Mouse (Mus musculus) intestine, embryonic 15.5 days (tissue): ENCODE measurements around the gene Plekha1. TPM values are rescaled to one million over a fixed set of nuclear protein-coding genes. Genes with fewer than 3 reads are reported as not detected.

ENCODE experiments used
- ATAC-seq: fragments of 200-750 bp; cut with Nextera tagmentation; 2 replicates; pipeline ENCODE4 v1.8.0; 2017; ENCODE audit warnings: moderate TSS enrichment, moderate library complexity
- H3K27ac ChIP-seq: fragments of 300-500 bp; sonication (generic); 2 replicates; pipeline ENCODE4 v1.5.1; 2015; ENCODE audit warnings: mild to moderate bottlenecking, inconsistent platforms
- H3K27me3 ChIP-seq: fragments of 300-500 bp; sonication (generic); replicated peaks from 2 replicates; pipeline ENCODE4 v1.6.1; 2015; ENCODE audit warnings: inconsistent platforms
- H3K36me3 ChIP-seq: fragments of 300-500 bp; sonication (generic); 2 replicates; pipeline ENCODE4 v1.6.1; 2015; ENCODE audit warnings: inconsistent platforms
- H3K4me1 ChIP-seq: fragments of 300-500 bp; sonication (generic); replicated peaks from 2 replicates; pipeline ENCODE4 v1.6.1; 2015; ENCODE audit warnings: inconsistent platforms
- H3K4me2 ChIP-seq: fragments of 300-500 bp; sonication (generic); replicated peaks from 2 replicates; pipeline ENCODE4 v1.6.1; 2015; ENCODE audit warnings: mild to moderate bottlenecking, inconsistent platforms
- H3K4me3 ChIP-seq: fragments of 300-500 bp; sonication (generic); replicated peaks from 2 replicates; pipeline ENCODE4 v1.5.1; 2015; ENCODE audit warnings: inconsistent platforms
- H3K9ac ChIP-seq: fragments of 300-500 bp; sonication (generic); 2 replicates; pipeline ENCODE4 v1.6.1; 2015; ENCODE audit warnings: inconsistent platforms
- H3K9me3 ChIP-seq: fragments of 300-500 bp; sonication (generic); 2 replicates; pipeline ENCODE4 v1.6.1; 2016; ENCODE audit warnings: inconsistent platforms
- WGBS: fragments of 180-500 bp; shearing (Covaris S2); methylation state at CpG from one replicate; pipeline ENCODE4 v1.1.7; 2015; 5-methylcytosine and 5-hydroxymethylcytosine counted together
- polyA plus RNA-seq: library from polyadenylated mRNA; unstranded; fragments of >200 nt; fragmentation: Nextera tagmentation; extraction: Ambion mirVana; gene quantifications from 2 replicates; pipeline ENCODE4 v1.2.1, GENCODE M21; 2015

Plekha1 gene
- polyA plus RNA-seq, 1 experiment from 2014 or later, result 40.5 TPM

DNA sequence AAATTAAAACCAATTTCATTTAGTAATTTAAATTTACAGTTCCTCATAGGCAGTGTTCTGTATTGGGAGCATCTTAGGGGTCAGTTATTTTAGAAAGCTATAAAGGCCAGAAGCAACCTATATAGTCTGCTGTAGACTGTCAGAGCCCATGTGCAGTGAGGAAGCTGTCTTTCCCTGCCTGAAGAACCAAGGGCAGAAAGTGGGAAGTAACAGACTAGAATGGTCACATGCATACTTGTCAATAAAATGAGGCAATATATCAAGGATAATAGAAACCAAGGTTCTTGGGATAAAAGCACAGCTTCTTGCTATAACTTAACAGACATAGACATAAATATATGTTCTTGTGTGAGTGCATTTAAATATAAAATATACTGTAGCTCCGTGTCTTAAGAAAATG, 37.4 kb downstream of the Plekha1 start:
- no peak for ATAC-seq
- Histone ChIP-seq H3K4me3 (no peak overlapping the region), H3K4me1 (no peaks in the 10 kb centered on the region), H3K9ac (no peak overlapping the region), H3K36me3 (no peaks in the 10 kb centered on the region; the same call in 1 of the 2 replicates), H3K27me3 (no peaks in the 10 kb centered on the region), H3K9me3 (no peaks in the 10 kb centered on the region), H3K27ac (no peak overlapping the region), H3K4me2 (no peak overlapping the region)
- 92% methylated on average over 1 of the region's 1 CpGs for WGBS

GRCm38 (mm10) chr7:130903505-130904074, 38.0 kb downstream of the Plekha1 start:
- no peak overlapping the region for H3K4me2 ChIP-seq
- no peak overlapping the region for H3K9ac ChIP-seq
- no peak overlapping the region for H3K4me3 ChIP-seq
- H3K27me3 ChIP-seq, result no peaks in the 10 kb centered on the region
- no peak overlapping the region for H3K27ac ChIP-seq
- 87% methylated on average over 16 of the region's 16 CpGs for WGBS
- no peak for ATAC-seq
- no peaks in the 10 kb centered on the region for H3K4me1 ChIP-seq
- no peaks in the 10 kb centered on the region; the same call in 1 of the 2 replicates for H3K36me3 ChIP-seq
- H3K9me3 ChIP-seq, result no peaks in the 10 kb centered on the region

DNA sequence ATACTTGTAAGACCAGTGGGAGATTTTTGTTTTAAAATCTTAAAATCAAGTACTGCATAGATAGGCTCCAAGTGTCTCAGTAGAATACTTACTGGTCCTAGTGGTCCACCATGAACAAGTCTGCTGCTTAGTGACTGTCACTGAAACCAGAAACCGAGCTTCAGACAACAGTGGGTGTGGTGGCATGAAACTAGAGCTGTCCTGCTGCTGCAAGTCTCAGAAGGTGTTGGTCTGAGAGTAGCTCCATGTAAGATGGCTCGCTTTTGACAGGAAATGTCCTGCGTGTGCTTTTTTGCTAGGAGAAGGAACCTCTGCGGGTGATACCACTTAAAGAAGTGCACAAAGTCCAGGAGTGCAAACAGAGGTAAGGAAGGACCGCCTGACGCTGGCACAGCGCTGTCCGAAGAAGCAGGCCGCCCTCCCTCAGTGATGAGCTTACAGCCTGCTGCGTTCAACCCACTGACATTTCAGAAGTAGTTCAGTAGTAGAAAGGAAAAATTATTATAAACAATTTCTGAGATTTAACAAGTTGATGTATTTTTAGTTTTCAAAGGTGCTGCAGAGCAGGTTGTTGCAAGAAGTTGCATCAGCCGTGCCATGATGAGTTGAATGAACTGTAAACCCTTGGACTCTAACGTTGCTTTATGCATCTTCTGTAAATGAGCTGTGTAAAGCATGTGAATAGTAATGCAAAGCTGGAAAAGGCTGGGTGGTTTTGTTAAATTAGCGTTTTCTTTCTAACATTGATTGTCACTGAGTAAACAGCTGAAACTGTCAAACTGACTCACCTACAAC, 39.2 kb downstream of the Plekha1 start:
- no peaks in the 10 kb centered on the region for H3K9me3 ChIP-seq
- H3K27me3 ChIP-seq, result no peaks in the 10 kb centered on the region
- 85% methylated on average over 13 of the region's 13 CpGs for WGBS
- H3K9ac ChIP-seq, result no peak overlapping the region
- ATAC-seq, result no peak
- peaks cover 4% of the 10 kb centered on the region; the same call in 1 of the 2 replicates for H3K36me3 ChIP-seq
- no peak overlapping the region for H3K4me2 ChIP-seq
- no peak overlapping the region for H3K27ac ChIP-seq
- no peak overlapping the region for H3K4me3 ChIP-seq
- no peaks in the 10 kb centered on the region for H3K4me1 ChIP-seq

GRCm38 (mm10) chr7:130910841-130911240, 45.3 kb downstream of the Plekha1 start:
- H3K36me3 ChIP-seq, result peaks cover 4% of the 10 kb centered on the region; the same call in 1 of the 2 replicates
- H3K27me3 ChIP-seq, result no peaks in the 10 kb centered on the region
- H3K4me2 ChIP-seq, result no peak overlapping the region
- H3K4me1 ChIP-seq, result no peaks in the 10 kb centered on the region
- H3K4me3 ChIP-seq, result no peak overlapping the region
- WGBS, result 91% methylated on average over 14 of the region's 14 CpGs
- no peaks in the 10 kb centered on the region for H3K9me3 ChIP-seq
- no peak overlapping the region for H3K9ac ChIP-seq
- no peak for ATAC-seq
- H3K27ac ChIP-seq, result no peak overlapping the region

GRCm38 (mm10) chr7:130914693-130915363, 49.3 kb downstream of the Plekha1 start:
- no peak for ATAC-seq
- no peaks in the 10 kb centered on the region for H3K4me1 ChIP-seq
- H3K4me2 ChIP-seq, result no peak overlapping the region
- H3K27me3 ChIP-seq, result no peaks in the 10 kb centered on the region
- no peak overlapping the region for H3K27ac ChIP-seq
- no peak overlapping the region for H3K9ac ChIP-seq
- H3K36me3 ChIP-seq, result no peaks in the 10 kb centered on the region
- H3K4me3 ChIP-seq, result no peak overlapping the region
- 51% methylated on average over 5 of the region's 5 CpGs for WGBS
- H3K9me3 ChIP-seq, result no peaks in the 10 kb centered on the region

- WGBS, result 76% methylated on average over 2 of the region's 2 CpGs
- Histone ChIP-seq H3K4me1 (no peaks in the 10 kb centered on the region), H3K27me3 (no peaks in the 10 kb centered on the region), H3K9ac (no peak overlapping the region), H3K4me3 (no peak overlapping the region), H3K27ac (no peak overlapping the region), H3K9me3 (no peaks in the 10 kb centered on the region), H3K4me2 (no peak overlapping the region), H3K36me3 (no peaks in the 10 kb centered on the region)
- ATAC-seq, result no peak
Measured at GRCm38 (mm10) chr7:130918260-130918659, 52.7 kb downstream of the Plekha1 start.

- no peaks in the 10 kb centered on the region for H3K4me1 ChIP-seq
- H3K36me3 ChIP-seq, result no peaks in the 10 kb centered on the region
- ATAC-seq, result no peak
- H3K9ac ChIP-seq, result no peak overlapping the region
- no peak overlapping the region for H3K4me3 ChIP-seq
- H3K27ac ChIP-seq, result no peak overlapping the region
- WGBS, result 72% methylated on average over 13 of the region's 13 CpGs
- H3K4me2 ChIP-seq, result no peak overlapping the region
- H3K9me3 ChIP-seq, result no peaks in the 10 kb centered on the region
- H3K27me3 ChIP-seq, result no peaks in the 10 kb centered on the region
Measured at GRCm38 (mm10) chr7:130922981-130923731, 57.6 kb downstream of the Plekha1 start.

- 66% methylated on average over 3 of the region's 3 CpGs for WGBS
- 0 out of 2 replicates have a peak, but pooled peaks cover 4% of the 10 kb centered on the region for H3K4me1 ChIP-seq
Measured at GRCm38 (mm10) chr7:130930401-130930800, 64.8 kb downstream of the Plekha1 start.

DNA sequence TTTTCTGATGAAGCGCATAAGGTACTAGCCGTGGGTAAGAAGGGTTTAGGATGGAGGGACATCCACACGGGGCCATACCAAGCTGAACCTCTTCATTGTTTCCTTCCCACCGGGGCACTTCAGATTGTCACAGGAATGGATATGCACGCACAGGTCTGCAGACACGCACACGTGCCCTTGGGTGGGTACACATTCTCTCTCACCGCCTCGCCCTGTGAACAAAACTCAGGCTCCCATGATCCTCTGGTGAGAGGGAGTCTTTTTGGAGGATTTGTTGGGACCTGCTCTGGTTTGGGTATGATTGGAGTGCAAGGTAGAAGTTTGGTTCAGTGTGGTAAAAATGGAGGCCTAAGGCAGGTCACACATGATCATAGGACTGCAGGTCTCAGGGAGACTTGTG, 67.4 kb downstream of the Plekha1 start:
- Histone ChIP-seq H3K36me3 (no peaks in the 10 kb centered on the region), H3K27ac (no peak overlapping the region), H3K9me3 (no peaks in the 10 kb centered on the region), H3K4me3 (no peak overlapping the region), H3K4me1 (peaks cover 15% of the 10 kb centered on the region), H3K27me3 (peaks cover 48% of the 10 kb centered on the region), H3K9ac (no peak overlapping the region), H3K4me2 (no peak overlapping the region)
- ATAC-seq, result no peak
- 88% methylated on average over 9 of the region's 9 CpGs for WGBS

More at GRCm38 (mm10) chr7:130930401-130930800, 64.8 kb downstream of the Plekha1 start:
- Histone ChIP-seq H3K4me3 (no peak overlapping the region), H3K9ac (no peak overlapping the region), H3K27me3 (peaks cover 23% of the 10 kb centered on the region), H3K9me3 (no peaks in the 10 kb centered on the region), H3K36me3 (no peaks in the 10 kb centered on the region), H3K27ac (no peak overlapping the region), H3K4me2 (no peak overlapping the region)
- ATAC-seq, result no peak

GRCm38 (mm10) chr7:130934654-130935053, 69.1 kb downstream of the Plekha1 start:
- Histone ChIP-seq H3K4me1 (peaks cover 15% of the 10 kb centered on the region), H3K36me3 (no peaks in the 10 kb centered on the region), H3K4me3 (no peak overlapping the region), H3K9me3 (no peaks in the 10 kb centered on the region), H3K9ac (no peak overlapping the region), H3K27ac (no peak overlapping the region), H3K4me2 (no peak overlapping the region), H3K27me3 (peaks cover 60% of the 10 kb centered on the region)
- no peak for ATAC-seq
- 86% methylated on average over 4 of the region's 4 CpGs for WGBS

DNA sequence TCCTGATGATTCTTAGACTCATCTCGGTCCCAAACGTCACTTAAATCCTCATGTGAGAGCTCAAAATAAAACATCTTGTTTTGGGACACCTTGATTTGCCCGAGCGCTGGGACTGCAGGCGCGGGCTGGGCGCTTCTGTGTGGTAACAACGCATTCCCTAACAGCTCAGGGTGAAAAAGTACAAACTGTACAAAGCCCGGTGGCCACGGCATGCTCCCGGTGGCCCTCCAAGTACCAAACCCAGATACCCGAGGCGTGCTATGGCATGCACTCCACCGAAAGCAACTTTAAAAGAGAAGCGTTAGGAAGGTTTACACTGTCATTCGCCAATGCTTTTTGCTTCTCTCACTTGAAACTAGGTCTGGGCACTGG, 69.9 kb downstream of the Plekha1 start:
- ATAC-seq, result no peak
- H3K36me3 ChIP-seq, result no peaks in the 10 kb centered on the region
- WGBS, result 8% methylated on average over 16 of the region's 16 CpGs
- peak overlapping the region; percentile 94 for H3K4me2 ChIP-seq
- no peaks in the 10 kb centered on the region for H3K9me3 ChIP-seq
- H3K4me1 ChIP-seq, result peaks cover 15% of the 10 kb centered on the region
- H3K4me3 ChIP-seq, result peak overlapping the region; percentile 57
- no peak overlapping the region for H3K27ac ChIP-seq
- no peak overlapping the region for H3K9ac ChIP-seq
- H3K27me3 ChIP-seq, result peaks cover 60% of the 10 kb centered on the region
